Mouse (Mus musculus) Muller cell, postnatal 12 days (primary cell): ENCODE results near the gene Magee1.
"Not testable (repeated sequence)": the region's sequence is repeated elsewhere in the genome, so short reads cannot be mapped to it uniquely, and the experiment has no call there.

Source experiments
- DNase-seq: peaks from one replicate; pipeline ENCODE4 v3.0.0-alpha.2; 2015; ENCODE audit errors: inconsistent ontology term

The Magee1 gene

DNA sequence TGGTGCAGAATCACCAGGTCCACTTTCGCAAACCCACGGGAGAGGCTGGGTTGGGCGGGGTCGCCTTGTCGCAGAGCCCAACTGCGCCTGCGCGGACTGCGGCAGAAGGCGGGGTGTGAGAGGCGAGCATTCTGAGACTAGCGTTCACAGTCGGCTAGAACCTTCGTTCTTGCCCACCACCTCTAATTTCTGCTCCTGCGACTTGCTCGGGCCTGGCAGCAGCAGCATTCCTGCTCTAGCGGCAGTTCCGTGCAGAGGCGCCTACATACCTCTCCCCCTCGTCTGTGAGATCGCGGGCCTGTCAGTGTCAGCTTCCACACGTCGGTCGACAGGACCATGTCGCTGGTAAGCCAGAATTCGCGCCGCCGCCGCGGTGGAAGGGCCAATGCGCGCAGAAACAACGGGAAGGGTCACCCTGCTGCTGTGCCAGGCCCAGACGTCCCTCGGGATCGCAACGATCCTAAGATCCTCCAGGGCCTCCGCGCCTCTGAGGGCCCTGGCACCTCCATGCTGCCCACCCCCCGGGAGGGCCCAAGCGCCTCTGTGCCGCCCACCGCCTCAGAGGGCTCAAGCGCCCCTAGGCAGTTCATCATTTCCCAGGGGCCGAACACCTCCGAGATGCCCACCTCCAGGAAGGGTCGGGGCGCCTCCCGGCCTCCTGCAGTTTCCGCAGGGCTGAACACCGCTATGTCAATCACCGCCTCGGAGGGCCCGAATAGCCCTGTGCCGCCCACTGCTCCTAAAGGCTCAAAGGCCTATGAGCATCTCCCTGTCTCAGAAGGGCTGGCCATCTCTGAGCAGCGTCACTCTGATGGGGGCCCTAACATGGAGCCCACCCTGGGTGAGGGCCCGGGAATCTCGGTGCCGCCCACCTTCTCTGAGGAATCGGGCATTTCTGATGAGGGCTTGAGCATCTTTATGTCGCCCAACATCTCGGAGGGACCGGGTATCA, at the start of gene Magee1:
Magee1 (plus strand) TSS at position 104 of the 952 bp plus-strand sequence.
- peak; percentile 72 for DNase-seq

DNA sequence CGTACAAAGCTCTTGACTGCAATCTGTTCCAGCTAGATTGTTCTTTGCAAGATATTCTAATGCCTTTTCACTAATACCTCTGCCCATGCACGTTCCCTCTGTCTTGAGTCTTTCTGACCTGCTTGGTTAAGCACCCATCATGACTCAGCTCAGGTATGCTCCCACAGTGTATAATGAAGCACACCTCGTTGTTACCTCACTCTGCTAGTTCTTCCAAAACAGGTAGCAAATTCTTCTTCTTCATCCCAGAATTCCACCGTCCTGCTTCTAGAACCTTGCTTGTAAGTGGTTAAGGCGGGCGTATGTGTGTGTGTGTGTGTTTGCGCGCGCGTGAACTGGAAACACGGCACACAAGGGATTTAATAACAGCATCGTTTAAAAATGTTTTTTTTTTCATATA, 41.0 kb upstream of the Magee1 start:
- DNase-seq, result no peak

DNA sequence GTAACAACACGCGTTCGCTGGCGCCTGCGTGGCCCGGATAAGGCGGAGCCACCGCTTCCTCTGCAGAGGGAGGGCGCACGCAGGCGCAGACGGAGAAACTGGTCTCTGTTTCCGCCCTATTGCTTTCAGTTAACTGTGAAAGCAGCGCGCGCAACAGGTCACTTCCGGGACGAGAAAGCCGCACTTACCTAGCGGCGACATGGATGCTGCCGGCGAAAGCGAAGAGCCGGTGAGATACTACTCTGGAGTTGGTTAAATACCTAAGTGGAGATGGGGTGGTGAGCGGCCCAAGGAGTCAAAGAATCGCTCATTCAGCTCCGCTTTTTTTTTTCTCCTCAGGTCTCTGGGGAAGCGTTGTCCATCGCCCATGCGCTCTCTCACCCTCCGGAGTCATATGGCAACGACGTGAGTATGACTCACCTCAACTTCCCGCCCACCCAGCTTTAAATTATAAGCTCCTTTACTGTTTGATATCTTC, 40.5 kb upstream of the Magee1 start, which contains the start of gene Pbdc1:
Pbdc1 (plus strand) TSS at position 142 of the 478 bp plus-strand sequence.
- DNase-seq, result peak; percentile 87

DNA sequence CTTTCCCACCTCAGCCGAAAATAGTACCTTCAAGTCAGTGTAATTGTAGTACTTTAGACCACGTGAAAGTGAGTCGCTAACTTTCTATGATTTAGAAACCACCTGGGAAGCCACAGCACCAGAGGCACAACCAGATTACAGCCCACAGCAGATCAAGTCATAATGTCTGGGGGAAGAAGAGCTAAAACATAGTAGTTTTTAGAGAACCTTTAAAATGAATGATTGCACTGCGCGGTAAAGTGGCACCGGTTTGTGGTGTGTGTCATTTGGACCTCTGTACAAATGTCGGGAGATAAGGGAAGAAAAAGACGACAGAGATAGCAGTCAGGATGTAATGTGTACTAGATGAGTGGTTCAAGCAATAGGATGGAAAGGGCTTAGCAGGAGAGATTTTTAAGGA, 40.1 kb upstream of the Magee1 start:
- DNase-seq, result no peak

DNA sequence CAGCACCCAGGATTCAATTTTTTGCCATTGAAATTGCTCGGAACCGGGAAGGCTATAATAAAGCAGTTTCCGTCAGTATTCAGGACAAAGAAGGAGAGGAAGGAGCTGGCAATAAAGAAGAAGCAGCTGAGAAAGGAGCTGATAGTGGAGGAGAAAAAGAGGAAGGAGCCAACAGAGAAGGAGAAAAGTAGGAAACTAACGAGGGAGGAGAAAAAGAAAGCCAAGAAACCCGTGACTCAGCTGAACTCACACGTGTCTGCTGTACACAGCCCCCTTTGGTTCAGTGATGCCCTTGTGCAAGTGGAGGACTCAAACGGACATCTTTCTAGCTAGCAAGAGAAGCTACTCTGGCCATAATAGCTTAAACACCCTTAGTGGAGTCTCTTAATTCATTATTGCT, 37.2 kb upstream of the Magee1 start:
- DNase-seq, result not testable (repeated sequence)

DNA sequence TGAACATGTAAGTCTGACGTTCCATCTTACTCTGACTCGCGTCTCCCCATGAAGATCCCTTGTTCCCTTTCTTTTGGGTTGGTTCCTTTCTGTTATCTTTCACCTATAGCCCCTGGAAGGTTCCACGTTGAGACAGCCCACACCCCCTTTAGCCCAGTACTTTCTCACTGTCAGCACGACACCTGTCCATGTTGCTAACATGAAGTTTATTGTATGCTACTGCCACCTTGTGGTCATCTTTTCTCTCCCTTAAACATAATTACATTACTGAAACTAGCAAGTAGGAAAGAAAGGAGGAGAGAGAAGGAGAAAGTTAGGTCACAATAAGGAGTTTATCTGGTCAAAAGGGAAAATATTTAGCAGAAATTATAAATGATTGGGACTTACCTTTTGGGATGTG, 16.0 kb upstream of the Magee1 start:
- DNase-seq, result peak; percentile 11

DNA sequence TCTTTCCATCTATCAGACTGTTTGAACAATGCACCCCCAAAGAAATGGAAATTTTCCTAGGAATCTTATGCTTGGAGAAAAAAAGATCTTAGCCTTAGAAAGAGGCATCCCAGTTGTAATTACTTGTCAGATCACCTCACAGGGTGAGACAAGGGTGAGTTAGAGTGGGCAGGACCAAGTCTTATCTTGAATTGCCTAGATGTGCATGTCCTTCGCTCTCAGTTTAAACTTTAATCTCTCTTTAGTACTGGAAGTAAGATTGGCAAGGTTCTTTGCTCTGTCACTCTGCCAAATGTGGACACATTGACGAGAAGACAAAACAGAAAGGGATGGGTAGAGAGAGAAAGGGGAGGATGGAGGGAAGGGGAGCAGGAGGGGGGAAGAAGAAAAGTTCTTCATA, 5.2 kb upstream of the Magee1 start:
- DNase-seq, result no peak

DNA sequence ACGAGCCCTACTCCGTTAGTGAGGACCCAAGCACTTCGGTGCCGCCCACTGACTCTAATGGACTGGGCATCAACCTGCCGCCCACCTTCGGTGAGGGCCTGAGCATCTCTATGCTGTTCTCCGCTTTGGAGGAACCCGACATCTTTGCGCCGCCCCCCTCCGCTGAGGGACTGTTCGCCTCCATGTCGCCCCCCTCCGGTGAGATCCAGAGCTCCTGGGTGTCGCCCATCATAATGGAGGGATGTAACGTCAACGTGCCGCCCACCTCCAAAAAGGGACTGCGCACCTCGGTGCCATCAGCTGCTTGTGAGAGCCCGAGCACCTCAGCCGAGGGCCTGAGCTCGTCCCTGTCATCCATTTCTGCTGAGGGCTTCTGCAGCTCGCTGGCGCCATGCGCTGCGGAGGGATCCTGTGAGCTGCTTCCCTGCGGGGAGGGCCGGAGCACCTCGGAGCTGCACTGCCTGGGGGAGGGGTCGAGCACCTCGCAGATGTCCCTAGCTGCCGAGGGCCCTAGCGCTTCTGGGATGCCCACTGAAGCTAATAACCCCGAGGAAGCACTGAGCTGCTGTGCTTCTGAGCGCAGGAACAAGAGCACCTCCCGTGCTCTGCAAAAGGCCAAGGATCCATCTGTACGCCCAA, 1.2 kb downstream of the Magee1 start:
- peak; percentile 80 for DNase-seq

DNA sequence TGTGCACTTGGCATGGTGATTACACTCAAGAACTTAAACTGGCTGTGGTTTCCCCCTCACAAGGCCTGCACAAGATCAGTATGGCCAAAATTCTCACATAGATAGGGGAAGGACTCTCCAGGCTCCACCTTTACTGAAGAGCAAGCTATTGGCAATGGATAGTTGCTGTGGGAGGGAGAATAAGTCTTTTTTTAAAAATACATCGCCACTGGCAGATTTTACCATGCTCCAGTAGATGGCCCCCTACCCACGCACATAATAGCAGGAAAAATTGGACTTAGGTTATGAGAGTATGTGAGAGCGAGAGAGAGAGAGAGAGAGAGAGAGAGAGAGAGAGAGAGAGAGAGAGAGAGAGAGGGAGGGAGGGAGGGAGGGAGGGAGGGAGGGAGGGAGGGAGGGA, 4.7 kb downstream of the Magee1 start:
- DNase-seq, result peak; percentile 8

DNA sequence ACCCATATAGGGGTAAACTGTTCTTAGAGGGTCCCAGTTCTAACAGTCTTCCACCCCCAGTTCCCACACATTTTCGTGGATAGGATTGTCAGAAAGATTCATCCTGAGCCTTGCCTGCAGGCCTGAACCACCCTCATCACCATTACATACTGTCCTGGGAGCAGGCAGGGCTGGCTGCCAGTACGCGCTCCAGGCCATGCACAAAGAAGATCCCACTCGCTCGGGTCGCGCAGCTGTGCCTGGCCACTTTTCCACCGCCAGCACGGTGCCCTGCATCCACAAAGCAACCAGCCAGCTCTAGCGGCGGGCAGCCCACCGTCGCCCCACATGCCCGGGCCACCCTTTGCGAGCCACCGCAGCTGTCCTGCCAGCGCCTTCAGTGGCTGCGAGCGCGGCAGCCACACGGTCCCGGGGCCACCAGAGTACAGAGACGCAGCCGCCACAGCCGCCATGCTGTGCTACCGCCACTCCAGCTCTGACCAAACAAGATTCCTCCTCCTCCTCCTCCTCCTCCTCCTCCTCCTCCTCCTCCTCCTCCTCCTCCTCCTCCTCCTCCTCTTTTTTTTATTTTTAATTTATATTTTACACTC, 31.8 kb downstream of the Magee1 start:
- no peak for DNase-seq

DNA sequence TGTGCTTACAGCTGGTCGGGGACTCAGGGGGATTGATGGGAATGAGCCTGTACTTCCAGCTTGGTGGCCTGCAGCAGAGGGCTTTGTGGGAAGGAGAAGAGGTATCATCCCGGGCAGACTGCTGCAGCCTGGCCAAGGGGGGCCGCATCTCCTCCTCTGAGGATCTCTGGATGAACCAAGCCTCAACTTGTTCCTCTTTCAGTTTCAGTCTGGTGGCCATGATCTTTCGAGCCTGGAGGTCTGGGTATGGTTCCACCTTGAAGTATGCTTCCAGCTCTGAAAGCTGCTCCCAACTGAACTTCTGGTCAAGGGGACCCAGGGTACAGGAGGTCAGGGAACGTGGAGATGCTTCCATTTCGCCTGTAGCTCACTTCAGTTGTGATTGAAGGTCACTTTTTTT, 44.8 kb downstream of the Magee1 start:
- DNase-seq, result not testable (repeated sequence)

DNA sequence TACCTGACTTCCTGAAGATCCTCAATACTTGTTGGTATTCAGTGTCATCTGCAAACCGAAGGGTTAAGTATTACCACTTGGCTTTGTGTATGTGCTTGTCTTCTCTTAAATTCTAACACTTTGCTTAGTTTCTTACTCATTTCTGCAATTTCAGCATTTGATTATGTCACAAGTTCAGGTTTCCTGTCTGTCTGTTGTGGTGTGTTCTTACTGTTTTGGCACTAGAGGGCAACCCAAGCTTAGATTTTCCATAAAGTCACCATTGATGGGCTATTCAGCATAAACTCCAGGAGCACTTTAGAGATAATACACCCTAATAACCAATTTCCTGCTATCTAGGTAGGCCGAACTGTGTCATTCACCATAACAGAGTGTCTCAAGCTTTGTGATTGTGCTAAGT, 47.0 kb downstream of the Magee1 start:
- no peak for DNase-seq
